Comparison of ENCODE assay signal across 9 mouse cellular contexts in the genomic region with DNA sequence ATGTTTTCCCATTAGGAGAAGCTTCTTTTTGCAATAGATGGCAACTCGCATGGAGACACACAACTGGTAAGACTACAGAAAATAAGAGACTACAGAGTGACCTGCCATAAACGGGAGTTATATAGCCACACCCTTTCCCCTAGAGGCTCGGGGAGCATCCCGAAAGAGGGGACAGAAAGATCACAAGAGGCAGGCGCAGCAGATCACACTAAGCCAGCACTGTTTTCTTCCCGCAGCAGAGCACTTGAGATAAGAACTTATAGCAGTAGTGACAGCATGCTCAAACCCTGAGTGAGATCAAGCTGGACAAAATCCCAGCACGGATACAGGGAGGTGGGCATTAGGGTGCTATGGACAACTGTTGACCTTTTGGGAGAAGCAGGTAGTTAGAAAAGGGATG.
A peak's percentile ranks its signal among the peaks of the same experiment; 100 is the strongest.
DNase-seq lines count a peak whose midpoint lies in the region; ATAC-seq and TF ChIP-seq lines count a peak whose summit lies in the region.
"Had no signal": no experiment of that assay in that cellular context is flagged by ENCODE, and none has a peak within 500 bp of the region (broad histone marks: within the 10 kb centered on the region; RNA-seq: fewer than 3 reads in every experiment).

No protein-coding gene starts in this region.

- no peak for DNase-seq in forebrain, postnatal 0 days
- no peak for DNase-seq in hindbrain, postnatal 0 days (ENCODE audit: low spot score)
- DNase-seq in testis, postnatal 10 days (ENCODE audit: low spot score) = no peak
- no peak for DNase-seq in gastrocnemius, postnatal 10 days

- H3K36me3 ChIP-seq in forebrain, postnatal 0 days (ENCODE audit: insufficient read depth) = peaks cover 8% of the 10 kb centered on the region
- H3K36me3 ChIP-seq in forebrain, embryonic 12.5 days (replicated peaks) = no peaks in the 10 kb centered on the region; the same call in 1 of the 2 replicates
- H3K36me3 ChIP-seq in hindbrain, embryonic 15.5 days = no peaks in the 10 kb centered on the region
- no peaks in the 10 kb centered on the region for H3K36me3 ChIP-seq in hindbrain, postnatal 0 days (ENCODE audit: insufficient read depth, low read length)
- no peaks in the 10 kb centered on the region for H3K36me3 ChIP-seq in testis, adult 2 months (ENCODE audit: control insufficient read depth, insufficient read depth, low read length)
- H3K36me3 ChIP-seq in liver, embryonic 12.5 days = no peaks in the 10 kb centered on the region

- no peak for TF ChIP-seq POLR2A in testis, adult 2 months (IDR thresholded peaks at IDR 0.05; ENCODE audit: control insufficient read depth, low read depth, low read length)

- peak; percentile 5; the same call in 1 of the 2 replicates for ATAC-seq in forebrain, postnatal 0 days
- ATAC-seq in forebrain, embryonic 12.5 days (ENCODE audit: low FRiP score) = no peak
- ATAC-seq in hindbrain, embryonic 15.5 days (ENCODE audit: low FRiP score, low read depth) = peak; percentile 59; the same call in 1 of the 2 replicates
- no peak for ATAC-seq in hindbrain, postnatal 0 days
- ATAC-seq in liver, embryonic 12.5 days = no peak

- no peaks in the 10 kb centered on the region for H3K4me1 ChIP-seq in forebrain, postnatal 0 days (ENCODE audit: insufficient read depth)
- no peaks in the 10 kb centered on the region for H3K4me1 ChIP-seq in forebrain, embryonic 12.5 days
- H3K4me1 ChIP-seq in hindbrain, embryonic 15.5 days (replicated peaks) = 0 out of 2 replicates have a peak, but pooled peaks cover 3% of the 10 kb centered on the region
- H3K4me1 ChIP-seq in hindbrain, postnatal 0 days (ENCODE audit: insufficient read depth, low read length) = no peaks in the 10 kb centered on the region
- H3K4me1 ChIP-seq in testis, adult 2 months (ENCODE audit: control insufficient read depth, insufficient read depth, low read length) = no peaks in the 10 kb centered on the region
- H3K4me1 ChIP-seq in liver, embryonic 12.5 days = peaks cover 4% of the 10 kb centered on the region; the same call in 1 of the 2 replicates

- H3K27me3 ChIP-seq in forebrain, postnatal 0 days (ENCODE audit: insufficient read depth, low read length) = no peaks in the 10 kb centered on the region
- peaks cover 8% of the 10 kb centered on the region; the same call in 1 of the 2 replicates for H3K27me3 ChIP-seq in forebrain, embryonic 12.5 days
- H3K27me3 ChIP-seq in hindbrain, embryonic 15.5 days = no peaks in the 10 kb centered on the region
- no peaks in the 10 kb centered on the region for H3K27me3 ChIP-seq in hindbrain, postnatal 0 days (ENCODE audit: insufficient read depth, low read length)
- H3K27me3 ChIP-seq in testis, adult 2 months (ENCODE audit: control insufficient read depth, insufficient read depth, low read length) = no peaks in the 10 kb centered on the region
- 0 out of 2 replicates have a peak, but pooled peaks cover 4% of the 10 kb centered on the region for H3K27me3 ChIP-seq in liver, embryonic 12.5 days (replicated peaks)

- no peak overlapping the region for H3K4me2 ChIP-seq in forebrain, postnatal 0 days (ENCODE audit: low read depth)
- no peak overlapping the region for H3K4me2 ChIP-seq in forebrain, embryonic 12.5 days
- no peak overlapping the region for H3K4me2 ChIP-seq in hindbrain, embryonic 15.5 days
- no peak overlapping the region for H3K4me2 ChIP-seq in hindbrain, postnatal 0 days (ENCODE audit: low read depth, low read length)
- H3K4me2 ChIP-seq in liver, embryonic 12.5 days = no peak overlapping the region

- H3K9me3 ChIP-seq in forebrain, postnatal 0 days (ENCODE audit: low read length) = no peaks in the 10 kb centered on the region
- no peaks in the 10 kb centered on the region for H3K9me3 ChIP-seq in forebrain, embryonic 12.5 days
- H3K9me3 ChIP-seq in hindbrain, embryonic 15.5 days = no peaks in the 10 kb centered on the region
- H3K9me3 ChIP-seq in hindbrain, postnatal 0 days (ENCODE audit: low read length) = no peaks in the 10 kb centered on the region
- no peaks in the 10 kb centered on the region for H3K9me3 ChIP-seq in liver, embryonic 12.5 days (replicated peaks)

- WGBS in forebrain, postnatal 0 days = 70% methylated on average over 7 of the region's 7 CpGs
- 77% methylated on average over 7 of the region's 7 CpGs for WGBS in forebrain, embryonic 12.5 days
- 78% methylated on average over 7 of the region's 7 CpGs for WGBS in hindbrain, embryonic 15.5 days
- WGBS in hindbrain, postnatal 0 days = 74% methylated on average over 7 of the region's 7 CpGs
- WGBS in liver, embryonic 12.5 days (ENCODE audit: insufficient replicate concordance) = 34% methylated on average over 7 of the region's 7 CpGs

- no peak overlapping the region for H3K9ac ChIP-seq in forebrain, postnatal 0 days
- H3K9ac ChIP-seq in forebrain, embryonic 12.5 days = no peak overlapping the region
- no peak overlapping the region for H3K9ac ChIP-seq in hindbrain, embryonic 15.5 days
- no peak overlapping the region for H3K9ac ChIP-seq in hindbrain, postnatal 0 days (replicated peaks; ENCODE audit: low read length)
- no peak overlapping the region for H3K9ac ChIP-seq in liver, embryonic 12.5 days
- H3K9ac ChIP-seq: liver, embryonic 14.5 days had no signal

- H3K4me3 ChIP-seq in forebrain, postnatal 0 days (ENCODE audit: low read depth, low read length) = no peak overlapping the region
- no peak overlapping the region for H3K4me3 ChIP-seq in forebrain, embryonic 12.5 days (replicated peaks)
- H3K4me3 ChIP-seq in hindbrain, embryonic 15.5 days = no peak overlapping the region
- H3K4me3 ChIP-seq in hindbrain, postnatal 0 days (ENCODE audit: low read length) = no peak overlapping the region
- no peak overlapping the region for H3K4me3 ChIP-seq in testis, adult 2 months (ENCODE audit: control insufficient read depth, low read depth, low read length)
- no peak overlapping the region for H3K4me3 ChIP-seq in liver, embryonic 12.5 days

- H3K27ac ChIP-seq in forebrain, postnatal 0 days (ENCODE audit: low read depth, low read length) = no peak overlapping the region
- no peak overlapping the region for H3K27ac ChIP-seq in forebrain, embryonic 12.5 days
- no peak overlapping the region for H3K27ac ChIP-seq in hindbrain, embryonic 15.5 days (replicated peaks)
- H3K27ac ChIP-seq in hindbrain, postnatal 0 days = no peak overlapping the region
- H3K27ac ChIP-seq in testis, adult 2 months (ENCODE audit: control insufficient read depth, insufficient read depth, low read depth, low read length) = peak overlapping the region; percentile 40
- no peak overlapping the region for H3K27ac ChIP-seq in liver, embryonic 12.5 days
- H3K27ac ChIP-seq: liver, embryonic 14.5 days had no signal

- no peak for TF ChIP-seq CTCF in forebrain, postnatal 0 days (IDR thresholded peaks at IDR 0.05; ENCODE audit: low read depth)
- no peak for TF ChIP-seq CTCF in hindbrain, postnatal 0 days (IDR thresholded peaks at IDR 0.05; ENCODE audit: low read depth)
- no peak for TF ChIP-seq CTCF in testis, adult 2 months (IDR thresholded peaks at IDR 0.05; ENCODE audit: control insufficient read depth, insufficient read depth, insufficient replicate concordance, low read depth, low read length)

Comparison
In these comparisons a context has a peak if more than half of its experiments do, and no peak if none do; other contexts are left out.
1. ATAC-seq: peak in forebrain, postnatal 0 days (single experiment) and hindbrain, embryonic 15.5 days (single experiment); none in forebrain, embryonic 12.5 days (single experiment), hindbrain, postnatal 0 days (single experiment) and liver, embryonic 12.5 days (single experiment).